Mouse (Mus musculus): ENCODE data around the gene Tas2r138.

Gene Tas2r138

DNA sequence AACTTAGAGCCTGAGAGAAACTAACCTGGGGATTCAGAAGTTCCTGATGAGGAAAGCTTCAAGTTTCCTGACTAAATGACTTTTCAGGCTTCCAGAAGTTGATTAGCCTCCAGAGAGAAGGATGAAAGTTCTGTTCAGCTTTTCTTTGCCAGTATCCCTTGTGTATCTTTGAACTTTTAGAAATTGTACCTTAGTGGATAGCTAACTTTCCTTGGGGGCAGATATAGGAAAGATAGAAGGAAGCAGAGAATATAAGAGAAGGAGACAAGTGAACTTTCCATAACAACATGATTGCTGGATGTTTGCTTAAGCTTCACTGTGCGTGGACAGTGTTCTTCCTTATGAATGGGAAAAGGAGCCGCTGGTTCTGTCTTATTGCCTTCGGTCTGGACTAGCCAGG lies 43.9 kb downstream of the Tas2r138 start, which contains the start of gene Olfr460:
TSS of gene Olfr460 (plus strand) at position 301 of the 400 bp plus-strand sequence.
- ChIA-PET POLR2A (interaction anchor here in 1 of 4 experiments (0.7 kb wide), 1 partner anchor 46 kb away, joined by 3 read pairs; no protein-coding TSS in a partner anchor), CTCF (no interaction called here)

All from embryonic stem cell, embryonic (primary cell).